Mouse (Mus musculus): ENCODE results near the gene Gnaz. TPM values are rescaled to one million over a fixed set of nuclear protein-coding genes. Genes with fewer than 3 reads are reported as not detected.

Gnaz gene
- polyA plus RNA-seq, 1 experiment = 5.3 TPM

- Histone ChIP-seq H3K36me3 (ENCODE audit: control insufficient read depth, insufficient read depth, low read length) (no peaks in the 10 kb centered on the region), H3K4me3 (ENCODE audit: extremely low read depth, insufficient read depth, insufficient read length) (peak overlapping the region; percentile 55; the same call in 1 of the 2 replicates), H3K4me1 (ENCODE audit: control insufficient read depth, insufficient read depth, insufficient read length) (no peaks in the 10 kb centered on the region; the same call in none of the 2 replicates), H3K27me3 (ENCODE audit: control insufficient read depth, insufficient read depth, low read length) (peaks cover 2% of the 10 kb centered on the region), H3K27ac (ENCODE audit: insufficient read depth, low read length) (no peak overlapping the region)
- no peak for DNase-seq (ENCODE audit: low read depth in 1 of 2, low spot score in 2 of 2)
- TF ChIP-seq POLR2A (IDR thresholded peaks at IDR 0.05; ENCODE audit: low read depth, low read length) (no peak), CTCF (IDR thresholded peaks at IDR 0.05; ENCODE audit: extremely low read depth, insufficient read depth, insufficient read length, insufficient replicate concordance) (no peak)
- WGBS = 20% methylated on average over 25 of the region's 25 CpGs
Measured at GRCm38 (mm10) chr10:74967651-74968267, 782 bp downstream of the Gnaz start.

DNA sequence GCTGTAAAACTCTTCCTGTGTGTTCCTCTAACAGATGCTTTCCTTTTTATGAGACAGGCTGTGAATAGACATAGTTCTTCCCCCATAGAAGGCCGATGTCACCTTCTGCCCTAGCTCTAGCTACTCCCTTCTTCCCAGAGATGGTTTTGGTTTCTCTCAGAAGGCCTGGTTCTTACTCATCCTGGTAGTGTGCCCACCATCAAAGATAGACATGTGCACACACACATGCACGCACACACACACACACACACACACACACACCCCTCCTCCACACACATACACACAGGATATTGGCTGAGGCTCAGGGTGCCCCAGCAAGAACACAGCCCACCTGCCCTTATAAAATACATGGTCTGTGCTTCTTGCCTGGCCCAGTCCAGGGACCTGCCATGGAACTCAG lies 2.3 kb downstream of the Gnaz start:
- H3K27me3 ChIP-seq (ENCODE audit: control insufficient read depth, insufficient read depth, low read length) = peaks cover 2% of the 10 kb centered on the region
- no peak overlapping the region for H3K27ac ChIP-seq (ENCODE audit: insufficient read depth, low read length)
- DNase-seq (ENCODE audit: low read depth in 1 of 2, low spot score in 2 of 2) = no peak
- no peaks in the 10 kb centered on the region for H3K36me3 ChIP-seq (ENCODE audit: control insufficient read depth, insufficient read depth, low read length)
- WGBS = 85% methylated on average over 2 of the region's 2 CpGs
- no peak overlapping the region for H3K4me3 ChIP-seq (ENCODE audit: extremely low read depth, insufficient read depth, insufficient read length)
- H3K4me1 ChIP-seq (ENCODE audit: control insufficient read depth, insufficient read depth, insufficient read length) = no peaks in the 10 kb centered on the region; the same call in none of the 2 replicates
- TF ChIP-seq CTCF (IDR thresholded peaks at IDR 0.05; ENCODE audit: extremely low read depth, insufficient read depth, insufficient read length, insufficient replicate concordance) (no peak), POLR2A (IDR thresholded peaks at IDR 0.05; ENCODE audit: low read depth, low read length) (no peak)

DNA sequence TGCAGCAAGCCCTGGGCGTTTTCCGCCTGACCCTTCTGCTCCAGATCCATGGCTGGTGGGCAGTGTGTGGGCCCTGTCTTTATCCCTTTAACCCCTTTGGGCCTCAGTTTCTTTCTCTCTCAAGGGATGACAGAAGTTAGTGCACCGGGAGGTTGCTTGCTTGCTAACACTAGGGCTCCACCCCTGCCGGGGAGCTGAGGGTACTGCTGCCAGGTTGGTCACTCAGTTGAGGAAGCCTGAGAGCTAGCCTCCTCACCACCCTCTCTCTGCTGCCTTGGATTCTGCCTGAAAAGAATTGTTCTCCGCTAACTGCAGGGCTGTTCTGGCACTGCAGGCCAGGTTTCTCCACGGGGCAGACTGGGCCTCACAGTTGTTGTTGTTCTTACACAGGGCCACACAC lies 6.0 kb downstream of the Gnaz start:
- TF ChIP-seq POLR2A (IDR thresholded peaks at IDR 0.05; ENCODE audit: low read depth, low read length) (no peak), CTCF (IDR thresholded peaks at IDR 0.05; ENCODE audit: extremely low read depth, insufficient read depth, insufficient read length, insufficient replicate concordance) (no peak)
- Histone ChIP-seq H3K36me3 (ENCODE audit: control insufficient read depth, insufficient read depth, low read length) (no peaks in the 10 kb centered on the region), H3K27me3 (ENCODE audit: control insufficient read depth, insufficient read depth, low read length) (no peaks in the 10 kb centered on the region; the same call in 1 of the 2 replicates), H3K27ac (ENCODE audit: insufficient read depth, low read length) (no peak overlapping the region), H3K4me3 (ENCODE audit: extremely low read depth, insufficient read depth, insufficient read length) (no peak overlapping the region), H3K4me1 (ENCODE audit: control insufficient read depth, insufficient read depth, insufficient read length) (no peaks in the 10 kb centered on the region)
- WGBS = 89% methylated on average over 6 of the region's 6 CpGs
- no peak for DNase-seq (ENCODE audit: low read depth in 1 of 2, low spot score in 2 of 2)

- no peaks in the 10 kb centered on the region for H3K4me1 ChIP-seq (ENCODE audit: control insufficient read depth, insufficient read depth, insufficient read length)
- no peak for DNase-seq (ENCODE audit: low read depth in 1 of 2, low spot score in 2 of 2)
- H3K4me3 ChIP-seq (ENCODE audit: extremely low read depth, insufficient read depth, insufficient read length) = no peak overlapping the region
- TF ChIP-seq CTCF (IDR thresholded peaks at IDR 0.05; ENCODE audit: extremely low read depth, insufficient read depth, insufficient read length, insufficient replicate concordance) (no peak), POLR2A (IDR thresholded peaks at IDR 0.05; ENCODE audit: low read depth, low read length) (no peak)
- no peaks in the 10 kb centered on the region for H3K36me3 ChIP-seq (ENCODE audit: control insufficient read depth, insufficient read depth, low read length)
- no peak overlapping the region for H3K27ac ChIP-seq (ENCODE audit: insufficient read depth, low read length)
- no peaks in the 10 kb centered on the region for H3K27me3 ChIP-seq (ENCODE audit: control insufficient read depth, insufficient read depth, low read length)
- 73% methylated on average over 7 of the region's 7 CpGs for WGBS
Measured at GRCm38 (mm10) chr10:74975626-74976025, 8.6 kb downstream of the Gnaz start.

GRCm38 (mm10) chr10:74976429-74976828 lies 9.5 kb downstream of the Gnaz start:
- Histone ChIP-seq H3K36me3 (ENCODE audit: control insufficient read depth, insufficient read depth, low read length) (no peaks in the 10 kb centered on the region), H3K4me1 (ENCODE audit: control insufficient read depth, insufficient read depth, insufficient read length) (no peaks in the 10 kb centered on the region), H3K4me3 (ENCODE audit: extremely low read depth, insufficient read depth, insufficient read length) (no peak overlapping the region), H3K27me3 (ENCODE audit: control insufficient read depth, insufficient read depth, low read length) (no peaks in the 10 kb centered on the region), H3K27ac (ENCODE audit: insufficient read depth, low read length) (no peak overlapping the region)
- no peak for DNase-seq (ENCODE audit: low read depth in 1 of 2, low spot score in 2 of 2)
- 89% methylated on average over 7 of the region's 7 CpGs for WGBS
- no peak for TF ChIP-seq POLR2A (IDR thresholded peaks at IDR 0.05; ENCODE audit: low read depth, low read length)
- TF ChIP-seq CTCF (IDR thresholded peaks at IDR 0.05; ENCODE audit: extremely low read depth, insufficient read depth, insufficient read length, insufficient replicate concordance) = no peak

DNA sequence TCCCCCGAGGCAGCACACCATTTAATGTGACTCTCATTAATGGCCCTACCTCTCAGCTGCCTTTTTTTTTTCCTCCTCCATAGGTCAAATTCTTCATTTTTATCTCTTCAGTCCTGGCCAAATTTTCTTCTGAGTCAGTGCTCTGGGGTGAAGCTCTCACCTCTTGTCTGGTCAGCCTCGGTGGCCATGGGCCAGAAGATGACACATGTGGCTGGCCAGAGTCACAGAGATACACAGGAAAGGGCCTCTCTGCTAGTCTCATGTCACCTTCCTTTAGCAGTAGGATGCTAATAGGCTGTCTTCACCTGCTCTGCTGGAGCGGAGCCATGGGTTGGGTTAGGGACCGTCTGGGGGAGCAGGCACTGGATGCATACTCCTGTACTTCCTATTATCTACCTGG lies 11.1 kb downstream of the Gnaz start:
- Histone ChIP-seq H3K27ac (ENCODE audit: insufficient read depth, low read length) (no peak overlapping the region), H3K27me3 (ENCODE audit: control insufficient read depth, insufficient read depth, low read length) (no peaks in the 10 kb centered on the region), H3K36me3 (ENCODE audit: control insufficient read depth, insufficient read depth, low read length) (no peaks in the 10 kb centered on the region), H3K4me3 (ENCODE audit: extremely low read depth, insufficient read depth, insufficient read length) (no peak overlapping the region), H3K4me1 (ENCODE audit: control insufficient read depth, insufficient read depth, insufficient read length) (no peaks in the 10 kb centered on the region)
- 84% methylated on average over 4 of the region's 4 CpGs for WGBS
- TF ChIP-seq POLR2A (IDR thresholded peaks at IDR 0.05; ENCODE audit: low read depth, low read length) (no peak), CTCF (IDR thresholded peaks at IDR 0.05; ENCODE audit: extremely low read depth, insufficient read depth, insufficient read length, insufficient replicate concordance) (no peak)
- no peak for DNase-seq (ENCODE audit: low read depth in 1 of 2, low spot score in 2 of 2)

GRCm38 (mm10) chr10:74981159-74981558 lies 14.2 kb downstream of the Gnaz start:
- Histone ChIP-seq H3K4me3 (ENCODE audit: extremely low read depth, insufficient read depth, insufficient read length) (no peak overlapping the region), H3K27ac (ENCODE audit: insufficient read depth, low read length) (no peak overlapping the region), H3K4me1 (ENCODE audit: control insufficient read depth, insufficient read depth, insufficient read length) (no peaks in the 10 kb centered on the region), H3K36me3 (ENCODE audit: control insufficient read depth, insufficient read depth, low read length) (no peaks in the 10 kb centered on the region), H3K27me3 (ENCODE audit: control insufficient read depth, insufficient read depth, low read length) (no peaks in the 10 kb centered on the region)
- TF ChIP-seq POLR2A (IDR thresholded peaks at IDR 0.05; ENCODE audit: low read depth, low read length) (no peak), CTCF (IDR thresholded peaks at IDR 0.05; ENCODE audit: extremely low read depth, insufficient read depth, insufficient read length, insufficient replicate concordance) (no peak)
- 13% methylated on average over 12 of the region's 12 CpGs for WGBS
- DNase-seq (ENCODE audit: low read depth in 1 of 2, low spot score in 2 of 2) = no peak
